Mouse (Mus musculus) cerebellum, postnatal 36 days (tissue): ENCODE results near the gene Vwa3b.
A peak's percentile ranks its signal among the peaks of the same experiment; 100 is the strongest.

Experiments
- DNase-seq, 2 experiments: peaks; one replicate each; pipeline ENCODE4 v3.0.0; 2021 to 2022; ENCODE audit warnings: mixed read lengths in 2 of 2

The Vwa3b gene

DNA sequence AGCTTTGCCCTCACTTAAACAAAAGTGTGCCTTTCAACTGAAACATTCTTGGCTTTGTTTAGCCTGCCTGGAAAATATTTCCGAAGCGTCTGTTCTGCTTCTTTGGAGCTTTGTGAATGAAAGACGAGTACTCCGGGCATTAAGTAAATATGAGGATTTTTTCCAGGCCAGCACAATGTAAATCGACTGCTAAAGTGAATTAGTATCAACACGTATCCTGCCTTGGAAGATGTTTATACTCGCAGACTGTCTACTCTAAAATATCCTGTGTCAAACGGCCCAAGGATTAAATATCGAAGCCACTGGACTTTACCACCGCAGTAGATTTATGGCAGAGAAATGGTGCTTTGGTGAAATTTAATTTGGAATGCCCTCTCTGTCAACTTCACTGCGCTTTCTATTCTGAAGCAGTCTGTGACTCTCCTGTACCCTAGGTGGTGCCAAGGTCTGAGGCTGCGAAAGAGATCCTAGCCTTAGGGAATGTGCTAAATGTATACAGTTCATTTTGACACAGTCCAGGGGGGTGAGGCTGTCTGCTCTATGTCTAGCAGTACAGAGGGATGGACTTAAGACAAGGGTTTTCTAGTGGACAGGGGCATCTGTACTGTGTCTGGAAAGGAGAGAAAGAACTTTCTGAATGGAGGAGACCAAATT lies 98.4 kb downstream of the Vwa3b start:
- no peak for DNase-seq

DNA sequence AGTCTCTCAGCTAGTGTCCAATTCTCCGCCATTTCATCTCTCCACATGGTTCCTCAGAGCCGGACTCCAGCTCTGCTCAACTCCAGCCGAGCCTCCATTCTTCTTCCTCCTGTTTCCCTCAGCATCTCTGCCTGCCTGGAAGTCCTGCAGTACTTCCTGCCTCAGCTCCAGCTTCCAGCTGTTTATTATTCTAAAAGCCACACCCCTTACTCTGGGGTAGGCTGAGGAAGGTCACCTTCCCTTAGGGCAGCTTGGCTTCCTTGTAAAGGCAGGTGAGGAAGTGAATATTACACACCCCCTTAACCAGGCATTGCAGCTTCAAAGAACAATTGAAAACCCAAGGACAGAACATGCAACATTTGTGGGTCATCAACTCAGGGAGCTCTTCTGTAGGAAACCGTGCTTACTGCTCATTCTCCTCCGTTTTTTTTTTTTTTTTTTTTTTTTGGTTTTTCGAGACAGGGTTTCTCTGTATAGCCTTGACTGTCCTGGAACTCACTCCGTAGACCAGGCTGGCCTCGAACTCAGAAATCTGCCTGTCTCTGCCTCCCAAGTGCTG lies 103.7 kb downstream of the Vwa3b start:
- DNase-seq, result no peak

GRCm38 (mm10) chr1:37131146-37131545 lies 104.8 kb downstream of the Vwa3b start:
- DNase-seq, result no peak

- DNase-seq, result no peak
Observed at GRCm38 (mm10) chr1:37132433-37132832, 106.0 kb downstream of the Vwa3b start.

GRCm38 (mm10) chr1:37145966-37146365 lies 119.6 kb downstream of the Vwa3b start:
- no peak for DNase-seq

- DNase-seq, result no peak
Observed at GRCm38 (mm10) chr1:37149866-37150265, 123.5 kb downstream of the Vwa3b start.

DNA sequence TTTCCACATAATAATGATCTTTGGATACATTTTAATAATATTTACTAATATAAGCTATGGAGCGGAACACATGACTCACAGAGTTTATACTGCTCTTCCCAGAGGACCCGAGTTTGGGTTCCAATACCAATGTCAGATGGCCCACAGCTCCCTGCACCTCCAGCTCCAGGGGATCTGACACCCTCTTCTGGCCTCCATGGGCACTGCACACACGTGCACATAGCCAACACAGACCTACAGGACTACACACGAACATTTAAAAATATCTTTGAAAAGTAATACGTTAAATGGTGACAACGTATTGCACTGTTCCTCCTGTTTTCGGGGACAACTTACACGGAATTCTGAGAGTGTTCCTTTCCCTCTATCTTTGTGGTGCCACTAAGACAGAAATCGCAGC lies 125.5 kb downstream of the Vwa3b start:
- DNase-seq, result no peak

- no peak for DNase-seq
Observed at GRCm38 (mm10) chr1:37166066-37166465, 139.7 kb downstream of the Vwa3b start.

- DNase-seq, result no peak
Observed at GRCm38 (mm10) chr1:37167918-37168317, 141.5 kb downstream of the Vwa3b start.

DNA sequence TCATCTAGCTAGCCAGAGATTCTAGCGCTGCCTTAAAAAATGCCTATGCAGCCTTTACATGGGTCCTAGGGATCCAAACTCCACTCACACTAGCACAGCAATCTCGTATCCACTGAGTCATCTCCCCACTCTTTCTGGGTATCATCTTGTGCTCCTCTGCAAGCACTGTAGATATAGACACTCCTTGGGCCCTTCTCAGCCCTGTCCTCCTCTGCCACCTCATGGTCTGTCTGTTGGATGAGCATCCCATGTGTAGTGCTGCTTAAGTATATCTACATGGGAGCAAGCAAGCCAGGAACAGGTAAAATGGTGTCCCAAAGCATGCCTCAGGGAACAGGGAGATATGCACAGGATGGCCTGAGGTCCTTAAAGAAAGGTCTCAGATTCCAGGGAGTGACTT lies 151.5 kb downstream of the Vwa3b start:
- no peak for DNase-seq

DNA sequence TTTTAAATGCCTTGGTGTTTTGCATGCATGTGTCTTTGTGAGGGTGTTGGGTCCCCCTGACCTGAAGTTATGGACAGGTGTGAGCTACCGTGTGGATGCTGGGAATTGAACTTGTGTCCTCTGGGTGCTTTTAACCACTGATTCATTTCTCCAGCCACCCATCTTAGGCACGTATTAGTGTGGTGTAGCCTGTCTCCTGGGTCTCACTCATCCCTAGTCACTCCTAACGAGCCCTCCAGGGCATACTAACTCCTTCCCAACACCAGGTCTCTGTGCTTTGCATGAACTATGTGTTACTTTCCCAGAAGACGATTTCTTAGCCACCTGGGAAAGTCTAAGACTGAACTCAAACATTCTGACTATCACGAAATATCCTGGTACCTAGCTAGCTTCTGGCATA lies 153.5 kb downstream of the Vwa3b start:
- no peak for DNase-seq

GRCm38 (mm10) chr1:37187050-37187449 lies 160.7 kb downstream of the Vwa3b start:
- no peak for DNase-seq

DNA sequence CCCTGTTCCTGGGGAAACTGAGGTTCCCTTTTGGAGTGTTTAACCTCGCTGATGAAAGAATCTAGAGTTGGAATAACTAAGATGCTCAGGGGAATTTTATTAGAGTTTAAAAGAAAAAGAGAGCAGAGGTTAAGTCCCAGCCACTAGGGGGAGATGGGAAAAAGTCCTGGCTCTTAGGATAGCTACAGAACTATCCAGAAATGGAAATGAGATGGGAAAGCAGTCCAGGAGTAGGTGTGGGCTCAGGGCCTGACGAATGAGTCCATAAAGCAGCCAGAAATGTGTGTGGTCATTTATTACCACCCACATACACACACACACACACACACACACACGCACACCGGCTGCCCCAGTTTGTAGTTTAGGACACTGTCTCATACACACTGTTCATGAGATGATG lies 168.2 kb downstream of the Vwa3b start:
- DNase-seq, result no peak

DNA sequence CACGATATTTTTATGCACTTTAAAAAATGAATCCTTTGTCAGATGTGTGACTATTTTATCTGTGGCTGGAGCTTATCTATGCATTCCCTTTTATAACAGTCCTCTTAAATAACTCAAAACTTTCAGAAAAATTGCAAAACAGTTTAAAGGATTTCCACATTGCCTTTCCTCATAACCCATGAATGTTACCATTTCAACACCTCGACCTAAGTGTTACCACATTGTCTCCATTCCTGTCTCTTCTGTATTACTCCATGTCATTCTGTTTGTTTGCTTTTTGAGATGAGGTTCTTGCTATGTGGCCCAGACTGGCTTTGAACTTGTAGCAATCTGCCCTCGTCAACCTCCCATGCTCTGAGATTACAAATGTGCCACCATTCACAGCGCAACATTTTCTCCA lies 175.0 kb downstream of the Vwa3b start:
- DNase-seq, result no peak

GRCm38 (mm10) chr1:37207743-37208142 lies 181.3 kb downstream of the Vwa3b start:
- no peak for DNase-seq

- DNase-seq, result no peak
Observed at GRCm38 (mm10) chr1:37212375-37212774, 186.0 kb downstream of the Vwa3b start.

- DNase-seq, result no peak
Observed at GRCm38 (mm10) chr1:37214144-37214543, 187.7 kb downstream of the Vwa3b start, which contains the start of gene Cnga3. Gene Cnga3 (plus strand): TSS chr1:37214434.

DNA sequence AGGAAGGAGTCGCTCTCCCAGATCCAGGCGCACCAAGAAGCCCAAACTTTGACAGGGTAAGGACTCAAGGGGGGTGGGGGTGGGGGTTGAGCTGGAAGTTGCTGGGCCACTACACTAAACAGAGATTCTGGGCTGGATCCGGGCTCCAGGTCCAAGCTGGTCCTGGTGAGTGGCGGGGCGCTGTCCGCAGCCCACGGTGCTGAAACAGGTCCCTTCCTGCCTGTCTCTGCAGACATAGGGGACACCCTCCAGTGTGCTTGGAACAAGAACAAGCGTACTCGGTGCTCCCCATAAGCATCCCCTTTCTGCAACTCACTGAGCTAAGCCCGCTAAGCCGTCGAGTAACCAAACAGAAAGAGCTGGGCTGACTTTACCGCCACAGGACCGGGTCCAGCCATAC lies 192.0 kb downstream of the Vwa3b start:
- DNase-seq, result no peak

- no peak for DNase-seq
Observed at GRCm38 (mm10) chr1:37219593-37219992, 193.2 kb downstream of the Vwa3b start.

GRCm38 (mm10) chr1:37220134-37220907 lies 193.9 kb downstream of the Vwa3b start:
- DNase-seq, result peak in 1 of 2 experiments; percentile 21

DNA sequence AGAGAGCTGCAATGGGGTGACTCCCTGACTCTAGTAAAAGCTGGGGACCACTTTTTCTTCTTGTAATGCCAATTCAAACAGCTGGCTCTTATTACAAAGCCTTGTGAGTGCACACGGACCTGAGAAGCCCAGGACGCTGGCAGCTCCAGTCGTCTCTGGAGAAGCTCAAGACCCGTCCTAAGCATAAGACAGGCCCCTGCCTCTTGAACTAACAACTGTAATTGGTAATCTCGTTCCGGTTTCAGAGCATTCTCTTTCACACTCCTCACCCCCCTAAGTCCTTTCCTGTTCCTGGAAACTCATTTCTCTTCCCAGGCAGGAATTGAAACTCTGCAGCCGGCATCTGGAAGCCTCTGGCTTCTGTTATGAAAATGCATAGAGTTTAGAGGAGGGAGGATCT lies 195.6 kb downstream of the Vwa3b start:
- DNase-seq, result no peak

DNA sequence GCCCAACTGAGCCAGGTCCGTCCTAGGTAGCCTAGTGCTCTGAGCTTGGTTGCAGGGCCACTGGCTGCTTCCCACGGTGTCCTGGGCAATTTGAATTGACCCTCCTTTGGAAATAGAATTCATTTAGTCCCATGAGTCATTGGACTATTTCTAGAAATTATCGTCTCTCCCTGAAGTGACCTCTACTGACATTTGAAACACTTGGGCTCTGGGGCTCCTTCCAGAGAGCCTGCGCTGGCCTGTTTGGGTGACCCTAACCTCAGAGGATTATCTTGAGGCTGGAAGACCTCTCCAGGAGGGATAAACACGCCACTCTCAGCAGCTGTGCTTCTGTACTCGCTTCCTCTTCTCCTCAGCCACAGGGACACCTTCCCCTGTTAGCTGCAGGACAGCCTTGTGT lies 204.0 kb downstream of the Vwa3b start:
- no peak for DNase-seq

- no peak for DNase-seq
Observed at GRCm38 (mm10) chr1:37231295-37231701, 204.9 kb downstream of the Vwa3b start.
